Mouse (Mus musculus) CH12.LX (cell line): ENCODE measurements around the gene Sh3bp5l. TPM values are rescaled to one million over a fixed set of nuclear protein-coding genes. Genes with fewer than 3 reads are reported as not detected.

ENCODE experiments used
- DNase-seq: peaks from one replicate; pipeline ENCODE4 v3.0.0-alpha.2; 2013; ENCODE audit errors: extremely low read depth
- H3K27ac ChIP-seq: 2 replicates; pipeline ENCODE4 v1.5.1; 2012; ENCODE audit warnings: low read depth, mild to moderate bottlenecking, control low read depth, moderate library complexity; ENCODE audit not compliant: insufficient read depth
- H3K27me3 ChIP-seq: replicated peaks from 2 replicates; pipeline ENCODE3; 2012; ENCODE audit warnings: inconsistent platforms
- H3K36me3 ChIP-seq, 2 experiments: replicated peaks in 1 of 2; 2 replicates each; pipeline versions ENCODE3 to v1.6.1; 2012; ENCODE audit warnings: inconsistent platforms in 1 of 2, low read length in 1 of 2, mild to moderate bottlenecking in 1 of 2, mixed read lengths in 1 of 2, moderate library complexity in 1 of 2; ENCODE audit not compliant: control insufficient read depth in 1 of 2, insufficient read depth in 1 of 2
- H3K4me1 ChIP-seq, 2 experiments: 2 replicates each; pipeline ENCODE4 v1.6.1; 2012; ENCODE audit warnings: inconsistent platforms in 1 of 2, moderate library complexity in 1 of 2; ENCODE audit not compliant: insufficient read depth in 2 of 2, control insufficient read depth in 1 of 2
- H3K4me2 ChIP-seq: 2 replicates; pipeline ENCODE4 v1.6.1; 2012; ENCODE audit warnings: low read depth, mild to moderate bottlenecking, control low read depth; ENCODE audit not compliant: poor library complexity, insufficient read depth, severe bottlenecking
- H3K4me3 ChIP-seq, 3 experiments: fragments of 150-350 bp in 1 of 3; sonication (generic) in 1 of 3; replicated peaks in 1 of 3; 2 replicates each; pipeline versions ENCODE3 to v1.5.1; 2011 to 2012; ENCODE audit warnings: low read depth in 2 of 3, low read length in 2 of 3, mild to moderate bottlenecking in 2 of 3, moderate library complexity in 2 of 3, control low read depth in 1 of 3, improper control_type of control experiment in 1 of 3, inconsistent platforms in 1 of 3, mixed read lengths in 1 of 3; ENCODE audit not compliant: poor library complexity in 1 of 3
- H3K79me2 ChIP-seq: replicated peaks from 2 replicates; pipeline ENCODE4 v1.6.1; 2012; ENCODE audit warnings: mild to moderate bottlenecking, moderate library complexity; ENCODE audit not compliant: control insufficient read depth, poor library complexity, insufficient read depth, severe bottlenecking; ENCODE audit errors: extremely low read depth
- H3K9ac ChIP-seq: 2 replicates; pipeline ENCODE4 v1.6.1; 2012; ENCODE audit warnings: low read depth, mild to moderate bottlenecking, control low read depth, moderate library complexity; ENCODE audit not compliant: insufficient read depth
- H3K9me3 ChIP-seq: replicated peaks from 2 replicates; pipeline ENCODE3; 2012; ENCODE audit warnings: low read length, inconsistent platforms, mixed read lengths
- BHLHE40 ChIP-seq: IDR thresholded peaks from 2 replicates; pipeline ENCODE4 v1.6.1; 2011; ENCODE audit warnings: mild to moderate bottlenecking, low read depth, low read length, improper control_type of control experiment
- CHD2 ChIP-seq: IDR thresholded peaks from 2 replicates; pipeline ENCODE4 v1.6.1; 2011; ENCODE audit warnings: low read length, improper control_type of control experiment
- CTCF ChIP-seq, 2 experiments: IDR thresholded peaks in 1 of 2; conservative IDR thresholded peaks in 1 of 2; 2 replicates each; pipeline ENCODE4 v1.5.1; 2011 to 2012; ENCODE audit warnings: low read depth in 2 of 2, low read length in 2 of 2, improper control_type of control experiment in 1 of 2, inconsistent platforms in 1 of 2, mild to moderate bottlenecking in 1 of 2, moderate library complexity in 1 of 2
- ELF1 ChIP-seq: IDR thresholded peaks from 2 replicates; pipeline ENCODE4 v1.6.1; 2014; ENCODE audit warnings: low read depth, mild to moderate bottlenecking, inconsistent platforms, low read length, improper control_type of control experiment
- EP300 ChIP-seq: IDR thresholded peaks from 2 replicates; pipeline ENCODE4 v1.6.1; 2011; ENCODE audit warnings: low read length, improper control_type of control experiment
- ETS1 ChIP-seq: conservative IDR thresholded peaks from 2 replicates; pipeline ENCODE4 v1.6.1; 2012; ENCODE audit warnings: low read depth, mild to moderate bottlenecking, inconsistent platforms, low read length, improper control_type of control experiment, moderate library complexity
- IRF4 ChIP-seq: IDR thresholded peaks from 2 replicates; pipeline ENCODE4 v1.6.1; 2014; ENCODE audit warnings: low read depth, mild to moderate bottlenecking, inconsistent platforms, low read length, improper control_type of control experiment
- JUN ChIP-seq: IDR thresholded peaks from 2 replicates; pipeline ENCODE4 v1.6.1; 2011; ENCODE audit warnings: low read depth, mild to moderate bottlenecking, low read length, improper control_type of control experiment, moderate library complexity; ENCODE audit not compliant: insufficient read depth
- JUND ChIP-seq: conservative IDR thresholded peaks from 2 replicates; pipeline ENCODE4 v1.6.1; 2011; ENCODE audit warnings: low read depth, low read length, improper control_type of control experiment
- MAX ChIP-seq: IDR thresholded peaks from 2 replicates; pipeline ENCODE4 v1.6.1; 2011; ENCODE audit warnings: low read length, improper control_type of control experiment
- MEF2A ChIP-seq: IDR thresholded peaks from 2 replicates; pipeline ENCODE4 v1.6.1; 2014; ENCODE audit warnings: low read depth, mild to moderate bottlenecking, inconsistent platforms, low read length, improper control_type of control experiment, borderline replicate concordance
- MXI1 ChIP-seq: IDR thresholded peaks from 2 replicates; pipeline ENCODE4 v1.6.1; 2011; ENCODE audit warnings: mild to moderate bottlenecking, low read depth, low read length, improper control_type of control experiment
- NELFE ChIP-seq: IDR thresholded peaks from 2 replicates; pipeline ENCODE4 v1.6.1; 2011; ENCODE audit warnings: low read depth, low read length, improper control_type of control experiment
- PAX5 ChIP-seq: IDR thresholded peaks from 2 replicates; pipeline ENCODE4 v1.6.1; 2012; ENCODE audit warnings: low read length, inconsistent platforms, mixed read lengths
- POLR2A ChIP-seq: IDR thresholded peaks from 2 replicates; pipeline ENCODE4 v1.6.1; 2011; ENCODE audit warnings: low read depth, mild to moderate bottlenecking, improper control_type of control experiment, low read length
- RCOR1 ChIP-seq: conservative IDR thresholded peaks from 2 replicates; pipeline ENCODE4 v1.6.1; 2012; ENCODE audit warnings: low read depth, mild to moderate bottlenecking, inconsistent platforms, low read length, improper control_type of control experiment
- TCF12 ChIP-seq: IDR thresholded peaks from 2 replicates; pipeline ENCODE4 v1.6.1; 2014; ENCODE audit warnings: low read depth, mild to moderate bottlenecking, inconsistent platforms, low read length, improper control_type of control experiment
- USF1 ChIP-seq: IDR thresholded peaks from 2 replicates; pipeline ENCODE4 v1.6.1; 2014; ENCODE audit warnings: low read depth, mild to moderate bottlenecking, inconsistent platforms, low read length, improper control_type of control experiment
- USF2 ChIP-seq: conservative IDR thresholded peaks from 2 replicates; pipeline ENCODE4 v1.6.1; 2011; ENCODE audit warnings: low read depth, low read length, improper control_type of control experiment
- ZC3H11A ChIP-seq: IDR thresholded peaks from 2 replicates; pipeline ENCODE4 v1.6.1; 2012; ENCODE audit warnings: low read depth, mild to moderate bottlenecking, inconsistent platforms, low read length, improper control_type of control experiment
- ZNF384 ChIP-seq: IDR thresholded peaks from 2 replicates; pipeline ENCODE4 v1.6.1; 2012; ENCODE audit warnings: low read depth, low read length, improper control_type of control experiment, inconsistent platforms
- dilution Hi-C: fragments of 300-500 bp; cut with MboI; formaldehyde crosslinking; loops from 2 replicates; pipeline ENCODE4 v1.14.3; 2020; ENCODE audit warnings: low sequenced_read_pairs; ENCODE audit not compliant: extremely low pct_unique_long_range_greater_than_20kb, extremely low pct_ligation_motif_present
- in situ Hi-C: fragments of 300-500 bp; cut with MboI; formaldehyde crosslinking; loops from 3 replicates; pipeline ENCODE4 v1.14.3; 2019; ENCODE audit warnings: low sequenced_read_pairs, low pct_ligation_motif_present, low pct_unique_long_range_greater_than_20kb, mixed read lengths
- polyA plus RNA-seq: library from polyadenylated mRNA; unstranded; fragments of >175 nt; gene quantifications from 2 replicates; pipeline ENCODE4 v1.2.1, GENCODE M21; 2012; ENCODE audit warnings: low read depth; ENCODE audit not compliant: insufficient read length
- total RNA-seq, 2 experiments: library from RNA; depleted of rRNA; stranded (reverse); fragments of 300-350 nt in 1 of 2; fragments of >200 nt in 1 of 2; gene quantifications; 2 replicates each; pipeline ENCODE4 v1.2.3; 2012 to 2014

Gene Sh3bp5l
- total and polyA plus RNA-seq, 3 experiments: 18.6 to 27.7 (median 22.8) TPM

DNA sequence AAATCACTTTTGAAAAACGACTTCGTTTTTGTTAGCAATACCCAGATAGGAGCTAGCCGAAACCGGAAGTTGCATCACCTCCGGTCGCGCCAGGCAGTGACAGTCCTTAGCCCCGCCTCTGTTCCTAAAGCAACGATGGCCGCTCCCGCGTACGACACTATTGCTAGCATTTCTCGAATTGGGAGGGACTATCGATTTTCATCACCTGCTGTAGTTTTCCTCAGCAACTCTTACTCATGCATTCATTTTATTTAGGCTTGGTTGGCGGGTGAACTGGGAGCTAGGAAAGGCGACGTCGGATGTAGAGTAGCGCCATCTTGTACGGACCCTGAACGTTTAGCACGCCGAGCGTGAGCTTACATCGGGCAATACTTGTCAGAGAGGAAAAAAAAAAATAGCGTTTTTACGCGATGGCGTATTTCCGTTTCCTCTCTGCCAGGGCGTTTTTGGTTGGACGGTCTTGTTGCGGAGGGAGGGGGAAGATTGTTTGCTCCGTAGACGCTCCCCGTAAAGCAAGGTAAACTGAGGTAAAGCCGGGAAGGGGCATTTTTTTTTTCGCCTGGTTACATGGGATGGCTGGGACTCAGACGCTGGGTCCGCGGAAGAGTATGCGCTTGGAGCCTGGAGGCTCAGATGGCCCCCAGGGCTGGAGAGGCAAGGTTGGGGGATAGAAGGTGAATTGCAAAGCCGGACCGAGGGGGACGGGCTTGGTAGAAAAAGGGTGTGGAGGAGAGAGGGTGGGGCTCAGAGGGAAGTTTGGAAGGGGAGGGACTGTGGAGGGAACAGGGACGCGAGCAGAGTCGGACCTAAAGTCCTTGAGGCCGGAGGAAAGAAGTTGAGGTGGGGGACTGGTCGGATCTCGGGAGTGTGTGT lies at the start of gene Sh3bp5l, which contains the start of gene Zfp672 (continued):
- no peak for TF ChIP-seq USF2

DNA sequence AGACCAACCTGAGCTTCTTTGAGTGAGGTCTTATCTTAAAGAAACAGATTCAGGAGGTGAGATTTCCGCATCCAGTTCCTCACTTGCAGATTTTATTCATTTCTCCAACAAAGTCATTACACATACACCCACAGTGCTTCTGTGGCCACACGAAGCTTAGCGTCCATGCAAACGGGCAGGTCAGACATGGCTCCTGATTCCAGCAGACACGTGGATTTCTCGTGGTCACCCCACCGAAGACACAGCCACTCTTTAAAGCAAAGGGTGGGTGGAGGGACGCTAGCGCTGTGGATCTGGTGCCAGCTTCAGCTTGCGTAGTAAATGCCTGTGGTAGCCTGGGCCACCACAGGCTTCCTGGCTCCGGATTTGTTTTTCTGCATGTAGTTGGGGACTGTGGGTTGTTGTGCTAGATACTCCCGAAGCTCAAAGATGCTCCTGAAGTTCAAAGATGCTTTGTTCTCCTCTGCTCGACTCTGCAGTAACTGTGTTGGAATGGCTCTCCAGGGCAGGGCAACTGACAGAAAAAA lies 48.5 kb upstream of the Sh3bp5l start:
- H3K9me3 ChIP-seq: no peaks in the 10 kb centered on the region
- peak overlapping the region; percentile 85 for H3K4me2 ChIP-seq
- peaks cover 72% of the 10 kb centered on the region for H3K27me3 ChIP-seq
- no peak overlapping the region for H3K27ac ChIP-seq
- H3K79me2 ChIP-seq: no peaks in the 10 kb centered on the region
- H3K4me1 ChIP-seq: peaks cover 14 to 19% of the 10 kb centered on the region in 2 experiments
- no peak overlapping the region for H3K9ac ChIP-seq
- DNase-seq: no peak
- no peak for TF ChIP-seq PAX5
- TF ChIP-seq MAX: peak; percentile 60
- peak; percentile 54; the same call in 1 of the 2 replicates for TF ChIP-seq MXI1
- H3K4me3 ChIP-seq: peak overlapping the region in 1 of 3 experiments; percentile 21
- no peaks in the 10 kb centered on the region for H3K36me3 ChIP-seq
- dilution Hi-C loops: no loop called here
- in situ Hi-C loops: no loop called here

DNA sequence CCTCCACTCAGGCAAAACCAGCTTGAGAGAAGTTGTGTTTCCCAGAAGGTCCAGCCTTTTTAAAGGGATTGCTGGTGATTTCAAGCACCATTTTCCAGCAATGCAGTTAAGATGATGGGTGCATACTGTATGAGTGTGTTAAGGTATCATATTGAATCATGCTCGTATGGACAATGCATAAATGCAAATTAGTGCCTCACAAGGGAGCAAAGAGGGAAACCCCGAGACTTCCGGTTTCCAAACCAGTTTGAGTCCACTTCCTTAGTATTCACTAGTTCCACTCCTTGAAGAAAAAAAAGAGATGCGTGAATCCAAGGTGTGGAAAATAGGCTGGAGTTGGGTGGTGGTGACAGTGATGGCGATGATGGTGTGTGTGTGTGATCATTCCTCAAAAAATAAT lies 48.0 kb upstream of the Sh3bp5l start:
- no peaks in the 10 kb centered on the region for H3K36me3 ChIP-seq
- H3K4me2 ChIP-seq: peak overlapping the region; percentile 85
- dilution Hi-C loops (no loop called here), in situ Hi-C loops (no loop called here)
- H3K27ac ChIP-seq: no peak overlapping the region
- H3K9me3 ChIP-seq: no peaks in the 10 kb centered on the region
- H3K4me3 ChIP-seq: no peak overlapping the region
- H3K79me2 ChIP-seq: no peaks in the 10 kb centered on the region
- TF ChIP-seq JUN (peak; percentile 73), CHD2 (no peak; the same call in 1 of the 2 replicates), ZC3H11A (no peak), RCOR1 (0 out of 2 replicates have a peak, but pooled peaks have one; percentile 29), IRF4 (peak; percentile 94), CTCF (conservative IDR thresholded peaks at IDR 0.05 in 1 of 2, IDR thresholded peaks at IDR 0.05 in 1 of 2; ENCODE audit: low read depth in 2 of 2, low read length in 2 of 2) (no peak), MAX (no peak; the same call in 1 of the 2 replicates), POLR2A (no peak), NELFE (no peak), USF1 (no peak), ZNF384 (peak; percentile 89), MEF2A (peak; percentile 39; the same call in 1 of the 2 replicates), ELF1 (peak; percentile 73), ETS1 (peak; percentile 79), JUND (peak; percentile 81), BHLHE40 (peak; percentile 78), TCF12 (0 out of 2 replicates have a peak, but pooled peaks have one; percentile 47), EP300 (peak; percentile 96)
- TF ChIP-seq, all 38 proteins: peak for 11
- H3K4me1 ChIP-seq: peaks cover 14 to 19% of the 10 kb centered on the region in 2 experiments
- DNase-seq: peak; percentile 86
- H3K9ac ChIP-seq: no peak overlapping the region
- H3K27me3 ChIP-seq: peaks cover 72% of the 10 kb centered on the region
